Mouse (Mus musculus): Measurements from ENCODE around the gene Tenm1.
A peak's percentile ranks its signal among the peaks of the same experiment; 100 is the strongest.

Tenm1 gene

GRCm38 (mm10) chrX:42861731-42862130 is 567.2 kb downstream of the Tenm1 start:
- no peak for DNase-seq (ENCODE audit: extremely low spot score, low spot score)

- no peak for DNase-seq (ENCODE audit: extremely low spot score, low spot score)
These were observed 647.4 kb downstream of the Tenm1 start for GRCm38 (mm10) chrX:42781566-42781965.

GRCm38 (mm10) chrX:42718078-42718785 is 710.7 kb downstream of the Tenm1 start:
- DNase-seq (ENCODE audit: extremely low spot score, low spot score): no peak

GRCm38 (mm10) chrX:42700291-42700690 is 728.6 kb downstream of the Tenm1 start:
- no peak for DNase-seq (ENCODE audit: extremely low spot score, low spot score)

GRCm38 (mm10) chrX:42647131-42647530 is 781.8 kb downstream of the Tenm1 start:
- no peak for DNase-seq (ENCODE audit: extremely low spot score, low spot score)

- DNase-seq (ENCODE audit: extremely low spot score, low spot score): no peak
These were observed 848.4 kb downstream of the Tenm1 start for GRCm38 (mm10) chrX:42580521-42580920.

GRCm38 (mm10) chrX:42558683-42559082 is 870.2 kb downstream of the Tenm1 start:
- no peak for DNase-seq (ENCODE audit: extremely low spot score, low spot score)

- peak; percentile 40 for DNase-seq (ENCODE audit: extremely low spot score, low spot score)
These were observed 871.6 kb downstream of the Tenm1 start for GRCm38 (mm10) chrX:42557284-42557683.

- DNase-seq (ENCODE audit: extremely low spot score, low spot score): no peak
These were observed 880.4 kb downstream of the Tenm1 start for GRCm38 (mm10) chrX:42548513-42548912.

GRCm38 (mm10) chrX:42545076-42545475 is 883.9 kb downstream of the Tenm1 start:
- no peak for DNase-seq (ENCODE audit: extremely low spot score, low spot score)

- DNase-seq (ENCODE audit: extremely low spot score, low spot score): peak; percentile 22
These were observed 888.2 kb downstream of the Tenm1 start for GRCm38 (mm10) chrX:42540756-42541053.

GRCm38 (mm10) chrX:42540030-42540755 is 888.7 kb downstream of the Tenm1 start:
- no peak for DNase-seq (ENCODE audit: extremely low spot score, low spot score)

GRCm38 (mm10) chrX:42530703-42531102 is 898.2 kb downstream of the Tenm1 start:
- DNase-seq (ENCODE audit: extremely low spot score, low spot score): no peak

- no peak for DNase-seq (ENCODE audit: extremely low spot score, low spot score)
These were observed 906.1 kb downstream of the Tenm1 start for GRCm38 (mm10) chrX:42522868-42523267.

- DNase-seq (ENCODE audit: extremely low spot score, low spot score): no peak
These were observed 916.4 kb downstream of the Tenm1 start for GRCm38 (mm10) chrX:42512567-42512966.

- no peak for DNase-seq (ENCODE audit: extremely low spot score, low spot score)
These were observed 917.8 kb downstream of the Tenm1 start for GRCm38 (mm10) chrX:42511105-42511504.

GRCm38 (mm10) chrX:42502291-42503043 is 926.5 kb downstream of the Tenm1 start, which contains the start of gene Sh2d1a:
Gene Sh2d1a (plus strand): TSS chrX:42502453.
- DNase-seq (ENCODE audit: extremely low spot score, low spot score): no peak

- DNase-seq (ENCODE audit: extremely low spot score, low spot score): no peak
These were observed 928.4 kb downstream of the Tenm1 start for GRCm38 (mm10) chrX:42500538-42500937.

GRCm38 (mm10) chrX:42490336-42490735 is 938.6 kb downstream of the Tenm1 start:
- DNase-seq (ENCODE audit: extremely low spot score, low spot score): no peak

- no peak for DNase-seq (ENCODE audit: extremely low spot score, low spot score)
These were observed 939.5 kb downstream of the Tenm1 start, which contains the start of gene Tex13c2 for GRCm38 (mm10) chrX:42489446-42489845. Gene Tex13c2 (plus strand): TSS chrX:42489691.

Measured in neural tube, embryonic 10.5 days (tissue).